In the genomic region with DNA sequence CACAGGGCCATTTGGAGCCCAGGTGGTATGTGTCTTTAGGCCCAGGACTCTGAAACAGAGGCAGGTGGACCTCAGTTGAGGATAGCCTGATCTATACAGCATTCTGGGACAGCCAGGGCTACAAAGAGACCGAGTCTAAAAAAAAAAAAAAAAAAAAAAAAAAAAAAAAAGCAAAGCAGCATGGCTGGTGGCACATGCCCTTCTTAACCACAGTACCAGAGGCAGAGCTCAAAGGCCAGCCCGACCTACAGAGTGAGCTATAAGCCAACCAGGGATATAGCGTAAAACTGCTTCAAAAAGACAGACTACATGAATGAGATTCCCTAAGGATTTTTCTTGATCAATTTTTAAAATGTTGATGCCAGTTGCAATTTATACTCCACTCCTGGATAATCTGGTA, we compare ENCODE assay signal across 11 mouse cellular contexts. TPM values are rescaled to one million over a fixed set of nuclear protein-coding genes. Genes with fewer than 3 reads are reported as not detected.
DNase-seq lines count a peak whose midpoint lies in the region; ATAC-seq and TF ChIP-seq lines count a peak whose summit lies in the region.
"Had no signal": no experiment of that assay in that cellular context is flagged by ENCODE, and none has a peak within 500 bp of the region (broad histone marks: within the 10 kb centered on the region; RNA-seq: fewer than 3 reads in every experiment).

No protein-coding gene starts in this region.

- H3K36me3 ChIP-seq in heart, embryonic 13.5 days: peaks cover 69% of the 10 kb centered on the region
- H3K36me3 ChIP-seq in liver, embryonic 12.5 days: peaks cover 79% of the 10 kb centered on the region
- H3K36me3 ChIP-seq in liver, embryonic 11.5 days (ENCODE audit: control insufficient read depth, insufficient read depth, low read length): peaks cover 14% of the 10 kb centered on the region
- H3K36me3 ChIP-seq in ES-E14 (ENCODE audit: control insufficient read depth, insufficient read depth, low read length, poor library complexity, severe bottlenecking): peaks cover 2% of the 10 kb centered on the region; the same call in 1 of the 2 replicates

- no peak for DNase-seq in heart, postnatal 36 days
- DNase-seq in liver, embryonic 11.5 days (ENCODE audit: low spot score): no peak
- no peak for DNase-seq in ES-E14 (ENCODE audit: low read depth, low spot score)
- DNase-seq in induced T-regulatory cell, adult 2 months (ENCODE audit: low read depth): peak; percentile 53
- DNase-seq in embryo, embryonic 11 days: no peak
- no peak for DNase-seq in cerebellum, postnatal 14 days
- DNase-seq: adrenal gland, postnatal 25 days; kidney, postnatal 14 days had no signal

- no peak overlapping the region for H3K4me2 ChIP-seq in heart, embryonic 13.5 days
- H3K4me2 ChIP-seq in liver, embryonic 12.5 days: no peak overlapping the region
- no peak overlapping the region for H3K4me2 ChIP-seq in liver, embryonic 11.5 days

- H3K27ac ChIP-seq in heart, embryonic 13.5 days (replicated peaks): peak overlapping the region; percentile 67
- peak overlapping the region; percentile 38; the same call in 1 of the 2 replicates for H3K27ac ChIP-seq in liver, embryonic 12.5 days
- no peak overlapping the region for H3K27ac ChIP-seq in liver, embryonic 11.5 days (ENCODE audit: low read depth, low read length)
- H3K27ac ChIP-seq in ES-E14 (ENCODE audit: insufficient read depth, low read depth, low read length, poor library complexity, severe bottlenecking): no peak overlapping the region

- WGBS in heart, embryonic 13.5 days: 84% methylated on average over 3 of the region's 3 CpGs
- whole genome bisulfite sequencing in liver, embryonic 12.5 days (ENCODE audit: insufficient replicate concordance): 69% methylated on average over 3 of the region's 3 CpGs
- 57% methylated on average over 3 of the region's 3 CpGs for WGBS in liver, embryonic 11.5 days

- no peaks in the 10 kb centered on the region for H3K9me3 ChIP-seq in heart, embryonic 13.5 days
- no peaks in the 10 kb centered on the region for H3K9me3 ChIP-seq in liver, embryonic 12.5 days (replicated peaks)
- no peaks in the 10 kb centered on the region for H3K9me3 ChIP-seq in liver, embryonic 11.5 days (ENCODE audit: control insufficient read depth, low read length)
- no peaks in the 10 kb centered on the region for H3K9me3 ChIP-seq in ES-E14 (ENCODE audit: control insufficient read depth, insufficient read depth, low read depth, low read length)
- H3K9me3 ChIP-seq: G1E had no signal

- no peak overlapping the region for H3K9ac ChIP-seq in heart, embryonic 13.5 days
- H3K9ac ChIP-seq in liver, embryonic 12.5 days: no peak overlapping the region
- no peak overlapping the region for H3K9ac ChIP-seq in liver, embryonic 11.5 days (ENCODE audit: low read depth, low read length)
- no peak overlapping the region for H3K9ac ChIP-seq in ES-E14 (ENCODE audit: insufficient read depth, low read depth, low read length, poor library complexity, severe bottlenecking)

- H3K4me3 ChIP-seq in heart, embryonic 13.5 days: no peak overlapping the region
- no peak overlapping the region for H3K4me3 ChIP-seq in liver, embryonic 12.5 days
- H3K4me3 ChIP-seq in liver, embryonic 11.5 days (ENCODE audit: low read depth, low read length): no peak overlapping the region
- no peak overlapping the region for H3K4me3 ChIP-seq in ES-E14 (ENCODE audit: insufficient read depth in 1 of 2, low read depth in 1 of 2, low read length in 2 of 2, poor library complexity in 1 of 2, severe bottlenecking in 1 of 2)

- no peaks in the 10 kb centered on the region for H3K27me3 ChIP-seq in heart, embryonic 13.5 days (replicated peaks)
- H3K27me3 ChIP-seq in liver, embryonic 12.5 days (replicated peaks): no peaks in the 10 kb centered on the region
- H3K27me3 ChIP-seq in liver, embryonic 11.5 days (replicated peaks; ENCODE audit: control insufficient read depth, insufficient read depth, low read length): no peaks in the 10 kb centered on the region

- intact Hi-C loops in heart, postnatal 36 days (cut with DNase I): no loop called here

- ATAC-seq in heart, embryonic 13.5 days (ENCODE audit: extremely low read depth, insufficient number of reproducible peaks, low FRiP score, low TSS enrichment): no peak
- ATAC-seq in liver, embryonic 12.5 days: no peak
- no peak for ATAC-seq in liver, embryonic 11.5 days (replicated peaks; ENCODE audit: low FRiP score)

- in situ Hi-C loops in ES-E14 (cut with MboI; ENCODE audit: low sequenced_read_pairs in 2 of 2, unreplicated experiment in 2 of 2): no loop called here

- H3K4me1 ChIP-seq in heart, embryonic 13.5 days: peaks cover 80% of the 10 kb centered on the region
- H3K4me1 ChIP-seq in liver, embryonic 12.5 days: peaks cover 79% of the 10 kb centered on the region
- peaks cover 44% of the 10 kb centered on the region for H3K4me1 ChIP-seq in liver, embryonic 11.5 days (replicated peaks; ENCODE audit: control insufficient read depth, insufficient read depth, low read length)
- H3K4me1 ChIP-seq in ES-E14 (ENCODE audit: control insufficient read depth in 2 of 2, insufficient read depth in 2 of 2, low read length in 2 of 2, poor library complexity in 1 of 2): peaks cover 12% of the 10 kb centered on the region in 2 experiments

TF ChIP-seq in ES-E14, 5 proteins besides CTCF, POLR2A, EP300 and RAD21:
- TF ChIP-seq CHD2 (IDR thresholded peaks at IDR 0.05; ENCODE audit: low read depth, low read length) (no peak), ZNF384 (IDR thresholded peaks at IDR 0.05; ENCODE audit: low read depth, low read length) (peak; percentile 87)

RNA-seq across cellular contexts. Expression of a gene that starts 9.5 kb away (rescaled TPM):
- 31.3 and 34.1 TPM in 2 replicates for polyA plus RNA-seq in heart, embryonic 13.5 days (2015; fragmentation: Nextera tagmentation; extraction: Ambion mirVana)
- total RNA-seq in heart, postnatal 36 days (2021): 10 to 100 TPM; 49.0 to 52.1 TPM
- polyA plus RNA-seq in liver, embryonic 12.5 days (2016; fragmentation: Nextera tagmentation; extraction: Ambion mirVana): 26.2 and 28.9 TPM in 2 replicates
- 30.9 and 34.5 TPM in 2 replicates for polyA plus RNA-seq in liver, embryonic 11.5 days (2014; fragmentation: Nextera tagmentation; extraction: Ambion mirVana)
- 46.6 and 70.8 TPM in 2 replicates for total RNA-seq in ES-E14 (2012; rRNA removed)

Comparison
In these comparisons a context has a peak if more than half of its experiments do, and no peak if none do; other contexts are left out.
1. H3K27ac ChIP-seq: peak in heart, embryonic 13.5 days (single experiment) and liver, embryonic 12.5 days (single experiment); none in liver, embryonic 11.5 days (single experiment) and ES-E14 (single experiment).